Mouse (Mus musculus): ENCODE data around the gene Rhod. TPM values are rescaled to one million over a fixed set of nuclear protein-coding genes. Genes with fewer than 3 reads are reported as not detected.
A peak's percentile ranks its signal among the peaks of the same experiment; 100 is the strongest.

The Rhod gene
- polyA plus RNA-seq, 1 experiment from 2014 or later: 39.2 TPM

- Histone ChIP-seq H3K4me1 (no peaks in the 10 kb centered on the region), H3K9me3 (no peaks in the 10 kb centered on the region), H3K36me3 (peaks cover 60% of the 10 kb centered on the region), H3K4me2 (no peak overlapping the region), H3K9ac (no peak overlapping the region), H3K4me3 (no peak overlapping the region), H3K27me3 (no peaks in the 10 kb centered on the region), H3K27ac (no peak overlapping the region)
- WGBS: 93% methylated on average over 4 of the region's 4 CpGs
- no peak for ATAC-seq (ENCODE audit: insufficient number of reproducible peaks, insufficient read depth, low FRiP score, low TSS enrichment, low read depth)
These were observed 9.1 kb downstream of the Rhod start for GRCm38 (mm10) chr19:4430091-4430620.

GRCm38 (mm10) chr19:4425610-4426366 lies 13.4 kb downstream of the Rhod start:
- Histone ChIP-seq H3K27me3 (no peaks in the 10 kb centered on the region), H3K4me2 (no peak overlapping the region), H3K27ac (no peak overlapping the region), H3K9ac (no peak overlapping the region), H3K9me3 (no peaks in the 10 kb centered on the region), H3K4me1 (no peaks in the 10 kb centered on the region), H3K36me3 (peaks cover 66% of the 10 kb centered on the region), H3K4me3 (no peak overlapping the region)
- 79% methylated on average over 19 of the region's 19 CpGs for WGBS
- ATAC-seq (ENCODE audit: insufficient number of reproducible peaks, insufficient read depth, low FRiP score, low TSS enrichment, low read depth): no peak

DNA sequence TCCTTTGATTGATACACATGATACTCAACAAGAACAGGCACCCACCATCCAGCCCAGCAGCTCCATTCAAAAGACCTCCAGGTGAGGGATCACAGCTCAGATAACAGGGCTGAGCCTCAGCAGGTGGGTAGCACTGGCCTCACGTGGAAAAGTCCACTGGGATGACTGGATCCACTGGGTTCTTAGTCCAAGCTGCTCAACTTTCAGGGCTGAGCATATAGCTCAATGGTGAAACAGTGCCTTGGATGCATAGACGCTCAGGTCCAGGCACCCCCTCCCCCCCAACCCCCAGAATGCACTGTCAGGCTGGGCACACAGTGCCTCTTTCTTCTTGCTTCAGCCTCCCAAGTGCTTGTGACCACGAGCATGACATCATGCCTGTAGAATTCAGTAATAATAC lies 16.2 kb downstream of the Rhod start:
- Histone ChIP-seq H3K36me3 (peaks cover 52% of the 10 kb centered on the region), H3K9me3 (no peaks in the 10 kb centered on the region)
- WGBS: 78% methylated on average over 3 of the region's 3 CpGs

GRCm38 (mm10) chr19:4422581-4422980 lies 16.7 kb downstream of the Rhod start:
- Histone ChIP-seq H3K4me3 (no peak overlapping the region), H3K4me2 (no peak overlapping the region), H3K9ac (no peak overlapping the region), H3K4me1 (no peaks in the 10 kb centered on the region), H3K27ac (no peak overlapping the region), H3K9me3 (no peaks in the 10 kb centered on the region), H3K36me3 (peaks cover 48% of the 10 kb centered on the region), H3K27me3 (no peaks in the 10 kb centered on the region)
- 90% methylated on average over 3 of the region's 3 CpGs for WGBS
- no peak for ATAC-seq (ENCODE audit: insufficient number of reproducible peaks, insufficient read depth, low FRiP score, low TSS enrichment, low read depth)

More for the DNA sequence above, 16.2 kb downstream of the Rhod start:
- Histone ChIP-seq H3K27ac (no peak overlapping the region), H3K9ac (no peak overlapping the region), H3K4me1 (no peaks in the 10 kb centered on the region), H3K4me2 (no peak overlapping the region), H3K27me3 (no peaks in the 10 kb centered on the region), H3K4me3 (no peak overlapping the region)
- no peak for ATAC-seq (ENCODE audit: insufficient number of reproducible peaks, insufficient read depth, low FRiP score, low TSS enrichment, low read depth)

GRCm38 (mm10) chr19:4420153-4420910 lies 18.9 kb downstream of the Rhod start:
- Histone ChIP-seq H3K36me3 (peaks cover 31% of the 10 kb centered on the region), H3K9ac (no peak overlapping the region), H3K27me3 (no peaks in the 10 kb centered on the region), H3K9me3 (no peaks in the 10 kb centered on the region), H3K4me1 (no peaks in the 10 kb centered on the region), H3K4me2 (no peak overlapping the region), H3K27ac (no peak overlapping the region), H3K4me3 (no peak overlapping the region)
- ATAC-seq (ENCODE audit: insufficient number of reproducible peaks, insufficient read depth, low FRiP score, low TSS enrichment, low read depth): no peak
- 79% methylated on average over 8 of the region's 8 CpGs for WGBS

DNA sequence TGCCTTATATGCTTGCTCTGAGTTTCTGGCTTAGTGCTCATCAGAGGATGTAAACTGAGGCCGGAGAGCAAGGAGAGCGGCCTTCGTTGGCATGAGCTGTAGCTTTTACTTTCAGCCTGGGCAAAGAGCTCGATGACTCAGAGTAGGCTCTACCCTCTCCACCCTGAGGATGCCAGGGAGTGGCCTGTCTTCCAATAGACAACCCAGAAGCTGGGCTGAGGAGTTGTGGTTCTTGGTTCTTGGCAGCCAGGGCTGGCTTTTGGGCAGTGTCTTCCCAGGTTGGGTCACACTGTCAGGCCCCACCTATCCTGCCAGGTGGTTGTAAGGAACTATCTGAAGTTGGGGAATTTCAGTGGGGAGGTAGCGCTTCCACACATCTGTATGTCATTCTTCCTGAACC lies 19.5 kb downstream of the Rhod start:
- Histone ChIP-seq H3K9me3 (no peaks in the 10 kb centered on the region), H3K9ac (no peak overlapping the region), H3K27me3 (no peaks in the 10 kb centered on the region), H3K27ac (no peak overlapping the region), H3K4me2 (no peak overlapping the region), H3K4me1 (no peaks in the 10 kb centered on the region), H3K4me3 (no peak overlapping the region), H3K36me3 (peaks cover 25% of the 10 kb centered on the region)
- WGBS: 91% methylated on average over 5 of the region's 5 CpGs
- ATAC-seq (ENCODE audit: insufficient number of reproducible peaks, insufficient read depth, low FRiP score, low TSS enrichment, low read depth): no peak

GRCm38 (mm10) chr19:4417713-4418112 lies 21.5 kb downstream of the Rhod start:
- Histone ChIP-seq H3K27me3 (no peaks in the 10 kb centered on the region), H3K36me3 (peaks cover 17% of the 10 kb centered on the region), H3K4me3 (no peak overlapping the region), H3K27ac (no peak overlapping the region), H3K9ac (no peak overlapping the region), H3K4me2 (no peak overlapping the region), H3K4me1 (no peaks in the 10 kb centered on the region), H3K9me3 (no peaks in the 10 kb centered on the region)
- ATAC-seq (ENCODE audit: insufficient number of reproducible peaks, insufficient read depth, low FRiP score, low TSS enrichment, low read depth): no peak

DNA sequence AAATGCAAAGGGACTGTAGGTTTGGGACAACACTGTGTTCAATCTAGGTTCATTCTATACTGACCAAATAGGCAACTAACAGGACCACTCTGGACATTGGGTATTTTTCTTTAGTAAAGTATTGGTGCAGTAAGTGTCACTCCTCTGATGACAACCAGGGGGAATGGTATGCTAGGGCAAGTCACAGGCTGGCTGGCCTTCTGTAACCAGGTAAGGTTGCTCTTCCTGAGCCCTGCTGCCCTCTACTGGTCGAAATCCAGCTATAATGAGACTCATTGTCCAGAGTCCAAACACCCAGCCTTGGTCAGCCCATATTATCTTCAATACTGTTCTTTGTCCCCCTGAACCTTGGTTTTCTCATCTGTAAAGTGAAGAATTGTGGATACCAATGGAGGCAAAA lies 22.0 kb downstream of the Rhod start:
- Histone ChIP-seq H3K27ac (no peak overlapping the region), H3K4me3 (no peak overlapping the region), H3K9ac (no peak overlapping the region), H3K4me1 (no peaks in the 10 kb centered on the region), H3K4me2 (no peak overlapping the region), H3K36me3 (peaks cover 12% of the 10 kb centered on the region), H3K27me3 (no peaks in the 10 kb centered on the region), H3K9me3 (no peaks in the 10 kb centered on the region)
- ATAC-seq (ENCODE audit: insufficient number of reproducible peaks, insufficient read depth, low FRiP score, low TSS enrichment, low read depth): no peak
- 0% methylated on average over 1 of the region's 1 CpGs for WGBS

- Histone ChIP-seq H3K27ac (no peak overlapping the region), H3K4me2 (no peak overlapping the region), H3K9ac (no peak overlapping the region), H3K4me3 (no peak overlapping the region), H3K27me3 (no peaks in the 10 kb centered on the region), H3K4me1 (no peaks in the 10 kb centered on the region), H3K9me3 (no peaks in the 10 kb centered on the region), H3K36me3 (no peaks in the 10 kb centered on the region)
- 77% methylated on average over 1 of the region's 1 CpGs for WGBS
- ATAC-seq (ENCODE audit: insufficient number of reproducible peaks, insufficient read depth, low FRiP score, low TSS enrichment, low read depth): no peak
These were observed 24.6 kb downstream of the Rhod start for GRCm38 (mm10) chr19:4414631-4415030.

DNA sequence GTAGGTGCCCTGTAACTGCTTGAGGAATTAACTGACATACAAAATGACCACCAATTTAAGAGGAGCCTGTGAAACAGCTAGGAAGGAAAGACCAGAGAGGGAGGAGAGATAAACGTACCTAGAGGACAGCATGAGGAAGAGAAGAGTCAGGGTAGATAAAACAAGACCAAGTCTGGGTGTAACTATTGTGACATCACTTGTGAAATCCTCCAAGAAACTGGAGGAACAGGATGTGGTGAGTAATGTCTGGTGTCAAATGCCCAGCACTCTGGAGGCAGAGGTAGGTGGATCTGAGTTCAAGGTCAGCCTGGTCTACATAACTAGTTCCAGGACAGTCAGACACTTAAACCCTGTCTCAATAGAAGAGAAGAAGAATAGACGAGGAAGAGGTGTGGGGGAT lies 30.2 kb downstream of the Rhod start:
- no peaks in the 10 kb centered on the region for H3K36me3 ChIP-seq

DNA sequence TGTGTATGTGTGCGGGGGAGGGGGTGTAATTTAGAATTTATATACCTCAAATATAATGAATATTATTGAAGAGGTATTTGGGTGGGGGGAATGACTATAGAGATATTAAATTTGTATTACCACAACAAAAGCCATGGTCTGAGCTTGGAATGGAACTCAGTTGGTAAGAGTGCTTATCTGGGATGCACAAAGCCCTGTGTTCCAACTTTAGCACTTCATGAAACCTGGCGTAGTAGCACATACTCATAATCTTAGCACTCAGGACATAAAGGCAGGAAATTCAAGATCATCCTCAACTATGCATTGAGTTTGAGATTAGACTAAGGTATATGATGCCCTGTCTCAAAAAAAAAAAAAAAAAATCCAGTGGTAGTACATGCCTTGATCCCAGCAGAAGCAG lies 34.4 kb downstream of the Rhod start:
- Histone ChIP-seq H3K9me3 (no peaks in the 10 kb centered on the region), H3K4me2 (no peak overlapping the region), H3K27ac (no peak overlapping the region), H3K9ac (no peak overlapping the region), H3K4me1 (no peaks in the 10 kb centered on the region), H3K4me3 (no peak overlapping the region), H3K27me3 (no peaks in the 10 kb centered on the region), H3K36me3 (no peaks in the 10 kb centered on the region)
- whole genome bisulfite sequencing: 97% methylated on average over 2 of the region's 2 CpGs
- no peak for ATAC-seq (ENCODE audit: insufficient number of reproducible peaks, insufficient read depth, low FRiP score, low TSS enrichment, low read depth)

More for the DNA sequence above, 30.2 kb downstream of the Rhod start:
- Histone ChIP-seq H3K4me2 (no peak overlapping the region), H3K9me3 (no peaks in the 10 kb centered on the region), H3K27ac (no peak overlapping the region), H3K4me1 (no peaks in the 10 kb centered on the region), H3K4me3 (no peak overlapping the region), H3K9ac (no peak overlapping the region), H3K27me3 (no peaks in the 10 kb centered on the region)
- ATAC-seq (ENCODE audit: insufficient number of reproducible peaks, insufficient read depth, low FRiP score, low TSS enrichment, low read depth): no peak
- WGBS: 57% methylated on average over 2 of the region's 2 CpGs

DNA sequence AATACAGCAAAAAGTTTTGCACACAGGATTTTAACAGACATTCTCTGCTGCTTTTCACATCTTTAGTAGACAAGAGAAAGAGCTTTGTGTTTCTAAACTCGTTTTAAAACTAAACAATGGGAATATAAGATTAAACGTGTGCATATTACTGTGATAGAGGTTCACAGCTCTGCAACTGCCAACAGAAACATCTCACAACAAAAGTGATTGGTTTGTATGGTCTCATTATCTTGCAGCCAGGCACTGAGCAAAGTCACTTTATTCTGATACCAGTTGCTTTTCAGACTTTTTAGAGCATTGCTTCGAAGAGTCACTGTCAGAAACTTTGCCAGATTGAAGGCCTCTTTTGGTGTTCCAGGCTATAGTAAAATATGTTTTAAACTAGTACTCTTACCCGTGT lies 40.3 kb downstream of the Rhod start:
- peak overlapping the region; percentile 5; the same call in 1 of the 2 replicates for H3K27ac ChIP-seq
- no peak overlapping the region for H3K9ac ChIP-seq
- no peak for ATAC-seq (ENCODE audit: insufficient number of reproducible peaks, insufficient read depth, low FRiP score, low TSS enrichment, low read depth)
- peak overlapping the region; percentile 85 for H3K4me2 ChIP-seq
- 76% methylated on average over 4 of the region's 4 CpGs for WGBS
- peaks cover 16% of the 10 kb centered on the region for H3K4me1 ChIP-seq
- no peaks in the 10 kb centered on the region for H3K9me3 ChIP-seq
- no peak overlapping the region for H3K4me3 ChIP-seq
- no peaks in the 10 kb centered on the region for H3K27me3 ChIP-seq
- H3K36me3 ChIP-seq: no peaks in the 10 kb centered on the region
